Mouse (Mus musculus) liver, postnatal 0 days (tissue): ENCODE results near the gene Icmt.
A peak's percentile ranks its signal among the peaks of the same experiment; 100 is the strongest.

Experiments used
- CTCF ChIP-seq: sonication (generic); IDR thresholded peaks from 2 replicates; pipeline ENCODE4 v1.5.1; 2016; ENCODE audit warnings: antibody characterized with exemption, low read depth
- EP300 ChIP-seq: IDR thresholded peaks from 2 replicates; pipeline ENCODE4 v1.6.1; 2016; ENCODE audit warnings: antibody characterized with exemption, low read depth, mild to moderate bottlenecking

- no peak for TF ChIP-seq CTCF
- TF ChIP-seq EP300 = peak; percentile 90
These were observed 40.0 kb upstream of the Icmt start for GRCm38 (mm10) chr4:152257070-152257469.
